Mouse (Mus musculus): ENCODE results near the gene Slc7a11. TPM values are rescaled to one million over a fixed set of nuclear protein-coding genes. Genes with fewer than 3 reads are reported as not detected.

The Slc7a11 gene
- polyA plus RNA-seq, 1 experiment from 2014 or later, result 0.24 TPM

GRCm38 (mm10) chr3:49867951-49868584 is 575.3 kb downstream of the Slc7a11 start:
- no peak overlapping the region for H3K9ac ChIP-seq
- H3K36me3 ChIP-seq, result no peaks in the 10 kb centered on the region
- peak; percentile 18; the same call in 1 of the 2 replicates for ATAC-seq (ENCODE audit: insufficient read depth, low FRiP score, low read depth)
- no peak overlapping the region for H3K4me3 ChIP-seq (replicated peaks)
- H3K27ac ChIP-seq, result peak overlapping the region; percentile 82
- 4% methylated on average over 4 of the region's 4 CpGs for WGBS
- peaks cover 2% of the 10 kb centered on the region; the same call in 1 of the 2 replicates for H3K4me1 ChIP-seq
- H3K4me2 ChIP-seq, result 0 out of 2 replicates have a peak overlapping the region, but pooled peaks have one; percentile 16
- H3K27me3 ChIP-seq (replicated peaks), result no peaks in the 10 kb centered on the region
- no peaks in the 10 kb centered on the region for H3K9me3 ChIP-seq

- no peak overlapping the region for H3K9ac ChIP-seq
- no peaks in the 10 kb centered on the region for H3K27me3 ChIP-seq (replicated peaks)
- no peaks in the 10 kb centered on the region for H3K36me3 ChIP-seq
- peak overlapping the region; percentile 82 for H3K27ac ChIP-seq
- no peaks in the 10 kb centered on the region for H3K9me3 ChIP-seq
- peaks cover 2% of the 10 kb centered on the region; the same call in 1 of the 2 replicates for H3K4me1 ChIP-seq
- 26% methylated on average over 7 of the region's 7 CpGs for WGBS
- ATAC-seq (ENCODE audit: insufficient read depth, low FRiP score, low read depth), result no peak
- peak overlapping the region; percentile 16; the same call in 1 of the 2 replicates for H3K4me2 ChIP-seq
- no peak overlapping the region for H3K4me3 ChIP-seq (replicated peaks)
Measured at GRCm38 (mm10) chr3:49867147-49867950, 576.1 kb downstream of the Slc7a11 start.

GRCm38 (mm10) chr3:49866061-49866515 is 577.3 kb downstream of the Slc7a11 start:
- 25% methylated on average over 11 of the region's 11 CpGs for WGBS
- Histone ChIP-seq H3K9ac (no peak overlapping the region), H3K9me3 (no peaks in the 10 kb centered on the region), H3K4me2 (peak overlapping the region; percentile 20; the same call in 1 of the 2 replicates), H3K27me3 (replicated peaks) (no peaks in the 10 kb centered on the region), H3K27ac (peak overlapping the region; percentile 82), H3K4me3 (replicated peaks) (no peak overlapping the region), H3K4me1 (peaks cover 2% of the 10 kb centered on the region; the same call in 1 of the 2 replicates), H3K36me3 (no peaks in the 10 kb centered on the region)
- peak; percentile 43; the same call in 1 of the 2 replicates for ATAC-seq (ENCODE audit: insufficient read depth, low FRiP score, low read depth)

- Histone ChIP-seq H3K36me3 (no peaks in the 10 kb centered on the region), H3K4me1 (no peaks in the 10 kb centered on the region), H3K9ac (no peak overlapping the region), H3K9me3 (no peaks in the 10 kb centered on the region), H3K4me3 (replicated peaks) (no peak overlapping the region), H3K4me2 (no peak overlapping the region), H3K27ac (no peak overlapping the region), H3K27me3 (replicated peaks) (no peaks in the 10 kb centered on the region)
- WGBS, result 33% methylated on average over 4 of the region's 4 CpGs
- no peak for ATAC-seq (ENCODE audit: insufficient read depth, low FRiP score, low read depth)
Measured at GRCm38 (mm10) chr3:49856797-49857196, 586.6 kb downstream of the Slc7a11 start.

- ATAC-seq (ENCODE audit: insufficient read depth, low FRiP score, low read depth), result no peak
- no peak overlapping the region for H3K27ac ChIP-seq
Measured at GRCm38 (mm10) chr3:49854277-49854676, 589.1 kb downstream of the Slc7a11 start.

GRCm38 (mm10) chr3:49842971-49843370 is 600.4 kb downstream of the Slc7a11 start:
- no peaks in the 10 kb centered on the region for H3K27me3 ChIP-seq (replicated peaks)
- no peak for ATAC-seq (ENCODE audit: insufficient read depth, low FRiP score, low read depth)
- H3K4me1 ChIP-seq, result no peaks in the 10 kb centered on the region; the same call in 1 of the 2 replicates
- no peak overlapping the region for H3K4me2 ChIP-seq
- no peaks in the 10 kb centered on the region for H3K36me3 ChIP-seq
- no peak overlapping the region for H3K27ac ChIP-seq
- H3K4me3 ChIP-seq (replicated peaks), result no peak overlapping the region
- no peak overlapping the region for H3K9ac ChIP-seq
- no peaks in the 10 kb centered on the region for H3K9me3 ChIP-seq
- 39% methylated on average over 3 of the region's 3 CpGs for WGBS

More at GRCm38 (mm10) chr3:49854277-49854676, 589.1 kb downstream of the Slc7a11 start:
- H3K4me3 ChIP-seq (replicated peaks), result no peak overlapping the region
- no peaks in the 10 kb centered on the region for H3K36me3 ChIP-seq
- 39% methylated on average over 2 of the region's 2 CpGs for WGBS
- no peaks in the 10 kb centered on the region for H3K4me1 ChIP-seq
- H3K4me2 ChIP-seq, result no peak overlapping the region
- H3K9ac ChIP-seq, result no peak overlapping the region
- no peaks in the 10 kb centered on the region for H3K27me3 ChIP-seq (replicated peaks)
- H3K9me3 ChIP-seq, result no peaks in the 10 kb centered on the region
